Mouse (Mus musculus) cerebellum, postnatal 10 days (tissue): ENCODE data around the gene Zcchc2.

ENCODE experiments used
- DNase-seq, 2 experiments: peaks; one replicate each; pipeline ENCODE4 v3.0.0; 2021; ENCODE audit warnings: mixed read lengths in 2 of 2

The Zcchc2 gene

DNA sequence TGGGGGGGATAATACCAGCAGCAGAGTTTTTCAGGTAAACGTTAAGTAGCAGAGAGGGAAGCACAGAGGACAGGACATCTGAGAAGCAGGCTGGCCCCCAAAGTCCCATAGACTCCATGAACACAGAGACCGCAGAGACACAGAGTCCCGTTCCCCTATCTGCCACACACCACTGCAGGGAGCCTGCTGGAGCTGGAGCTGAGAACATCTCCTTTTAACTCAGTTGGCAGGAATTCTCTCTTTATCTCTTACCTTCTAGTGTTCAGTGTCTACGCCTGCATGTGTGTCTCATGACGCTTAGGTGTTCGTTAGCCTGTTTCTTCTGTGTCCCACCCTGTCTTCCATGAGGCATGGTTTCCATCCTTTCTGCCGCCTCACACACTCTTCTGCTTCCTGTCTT, 83.0 kb downstream of the Zcchc2 start:
- DNase-seq, result no peak

DNA sequence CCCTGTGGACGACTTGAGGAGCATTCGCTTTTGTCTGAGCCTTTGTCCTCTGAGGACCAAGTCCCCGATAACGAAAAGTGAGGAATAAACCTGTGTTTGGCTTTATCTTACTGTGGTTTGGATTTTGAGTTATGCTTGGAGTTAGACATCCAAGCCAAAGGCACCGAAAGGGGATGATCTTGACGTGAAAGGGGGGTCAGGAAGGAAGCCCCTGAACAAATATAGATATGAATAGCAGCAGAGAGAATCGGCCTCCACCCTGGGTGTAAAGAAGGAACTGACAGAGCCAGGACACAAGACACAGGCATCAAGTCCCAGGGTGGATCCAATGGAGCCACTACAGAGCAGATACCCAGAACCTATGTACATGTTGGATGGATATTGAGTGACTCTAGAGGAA, 83.9 kb downstream of the Zcchc2 start:
- no peak for DNase-seq

DNA sequence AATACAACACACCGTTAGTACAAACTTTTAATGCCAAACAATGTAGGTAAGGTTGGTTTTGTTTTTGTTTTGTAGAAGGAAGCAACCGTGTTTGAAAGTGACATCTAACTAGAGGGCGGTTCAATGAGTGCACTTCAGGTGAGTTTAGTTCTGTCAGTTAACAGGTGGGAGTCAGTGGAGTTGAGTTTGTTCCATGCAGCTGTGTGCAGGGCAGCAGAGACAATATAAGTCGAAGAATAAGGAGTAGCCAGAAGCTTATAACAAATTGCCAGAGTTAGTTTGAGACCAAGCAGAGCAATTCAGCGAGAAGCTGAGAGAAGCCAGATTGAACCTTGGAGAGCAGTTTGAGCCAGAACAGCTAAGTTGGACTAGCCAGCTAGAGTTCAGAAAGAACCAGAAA, 84.5 kb downstream of the Zcchc2 start:
- no peak for DNase-seq

DNA sequence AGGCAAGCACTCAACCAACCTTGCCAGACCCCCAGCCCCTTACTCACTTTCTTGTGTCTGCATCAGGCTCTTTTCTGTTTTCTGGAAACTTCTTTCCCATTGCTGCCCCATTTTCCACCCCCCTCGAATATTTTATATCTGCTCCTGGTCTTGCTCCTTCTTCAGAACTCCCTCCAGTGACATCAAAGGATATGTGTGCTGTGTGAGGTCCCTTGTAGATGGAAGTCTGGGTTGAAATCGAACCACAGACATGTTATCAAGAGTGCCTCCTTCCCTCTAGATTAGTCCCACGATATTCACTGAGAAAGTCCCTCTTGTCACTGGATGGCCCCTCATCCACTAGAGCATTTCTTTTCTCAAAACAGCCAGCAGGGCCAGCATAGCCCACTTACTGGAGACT, 86.4 kb downstream of the Zcchc2 start:
- DNase-seq, result no peak

DNA sequence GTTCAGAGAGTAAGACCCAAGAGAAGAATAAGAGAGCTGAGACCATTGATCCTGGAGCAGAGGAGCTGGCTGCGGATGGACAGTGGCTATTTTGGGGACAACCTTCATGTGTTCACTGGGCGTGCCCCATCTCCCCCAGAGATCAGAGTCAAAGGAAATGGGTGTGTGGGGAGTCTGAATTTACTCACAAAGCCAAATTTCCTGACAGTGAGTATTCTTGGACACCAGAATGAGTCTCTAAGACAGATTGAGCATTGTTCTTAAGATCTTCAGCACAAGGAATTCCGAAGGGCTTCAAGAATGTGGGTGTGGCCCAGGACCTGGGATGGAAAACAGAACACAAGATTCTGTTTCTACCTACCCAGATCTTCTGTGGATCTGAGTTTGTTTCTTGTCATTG, 87.0 kb downstream of the Zcchc2 start:
- no peak for DNase-seq
